Mouse (Mus musculus): ENCODE measurements around the gene Rab33a.

Gene Rab33a

DNA sequence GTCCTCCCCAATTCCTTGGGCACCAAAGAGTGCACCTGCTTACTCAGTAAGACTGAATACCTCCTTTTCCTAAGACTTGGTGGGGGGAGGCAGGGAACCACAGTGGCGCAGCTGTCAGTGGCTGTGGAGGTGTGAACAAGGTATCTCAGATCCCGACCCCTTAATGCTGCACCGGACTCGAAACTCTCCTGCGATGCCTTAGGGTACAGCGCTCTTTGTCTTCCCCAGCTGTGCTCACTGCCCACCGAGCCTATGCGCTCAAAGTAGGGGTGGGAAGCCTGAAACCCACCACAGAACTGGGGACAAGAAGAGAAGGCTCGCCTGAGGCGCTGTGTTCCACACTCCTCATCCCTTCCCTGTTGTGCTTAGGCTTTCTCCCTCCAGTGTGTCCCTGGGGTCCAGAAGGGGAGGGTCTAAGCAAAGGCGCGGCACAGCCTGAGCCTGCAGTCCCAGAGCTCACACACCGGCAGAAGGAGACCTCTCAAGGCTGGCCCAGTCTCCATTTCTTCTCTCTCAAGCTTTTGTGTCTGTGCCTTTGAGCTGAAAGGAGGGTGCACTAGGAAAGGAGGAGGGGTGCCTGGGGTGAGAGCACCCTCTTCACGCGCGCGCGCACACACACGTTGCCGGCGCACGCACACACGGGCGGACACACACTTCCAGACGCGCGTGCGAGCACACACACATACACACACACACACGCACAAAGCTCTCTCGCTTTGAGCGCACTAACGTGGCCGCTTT lies at the start of gene Rab33a:
TSS of gene Rab33a (plus strand) at position 478 of the 741 bp plus-strand sequence.
- no peak for DNase-seq (ENCODE audit: low read depth, low spot score)

DNA sequence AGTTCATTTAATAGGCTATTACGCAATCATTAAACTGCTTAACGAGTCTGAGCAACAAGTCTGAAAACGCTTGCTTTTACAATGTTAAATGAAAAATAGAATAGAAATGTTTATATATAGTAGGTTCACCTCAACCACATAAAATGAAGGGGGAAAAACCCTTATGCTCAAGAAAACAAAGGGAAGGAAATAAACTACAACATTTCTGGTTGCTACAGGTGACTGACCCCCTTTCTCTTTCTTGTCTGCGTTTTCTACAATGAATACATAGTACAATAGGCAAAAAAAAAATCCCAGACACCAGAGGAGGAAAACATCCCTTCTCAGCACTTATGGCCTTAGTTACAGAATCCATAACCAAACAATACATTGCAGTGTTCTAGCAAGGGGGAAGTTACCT lies 38.0 kb upstream of the Rab33a start:
- no peak for DNase-seq (ENCODE audit: low read depth, low spot score)

DNA sequence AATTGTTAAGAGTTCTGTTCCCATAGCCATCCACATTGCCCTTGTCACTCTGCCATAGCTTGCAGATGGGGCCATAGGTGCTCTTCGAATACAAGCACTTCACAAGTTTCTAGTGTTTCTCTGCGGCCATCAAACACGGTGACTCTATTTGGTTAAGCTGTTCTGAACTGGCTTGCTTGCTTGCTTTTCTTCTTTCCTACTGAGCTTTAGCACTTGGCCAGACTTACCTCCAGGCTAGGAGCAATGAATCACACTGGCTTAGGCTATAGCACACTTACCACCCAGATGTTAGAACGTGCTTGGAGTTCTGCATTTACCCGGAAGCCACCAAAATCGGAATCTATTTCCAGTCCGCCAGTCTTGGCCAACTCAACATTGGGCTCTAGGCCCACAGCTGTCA lies 37.4 kb upstream of the Rab33a start:
- no peak for DNase-seq (ENCODE audit: low read depth, low spot score)

DNA sequence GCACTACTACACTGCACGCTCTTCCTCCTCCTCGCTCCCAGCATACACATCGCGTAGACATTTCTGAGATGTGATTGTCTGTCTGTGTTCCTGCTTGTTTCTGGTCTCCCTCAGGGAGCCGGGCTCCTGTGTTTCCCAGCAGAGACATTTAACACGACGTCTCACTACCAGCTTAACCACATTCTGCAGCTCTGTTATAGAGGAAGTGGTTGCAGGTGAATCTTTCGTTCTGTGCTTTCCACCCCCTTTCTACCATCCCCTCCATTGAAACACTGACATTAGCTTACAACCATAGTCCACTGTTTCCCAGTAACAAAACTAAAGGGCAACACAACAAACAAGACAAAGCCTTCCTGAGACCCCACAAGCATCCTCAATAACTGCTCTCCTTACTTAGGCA lies 25.3 kb upstream of the Rab33a start:
- no peak for DNase-seq (ENCODE audit: low read depth, low spot score)

DNA sequence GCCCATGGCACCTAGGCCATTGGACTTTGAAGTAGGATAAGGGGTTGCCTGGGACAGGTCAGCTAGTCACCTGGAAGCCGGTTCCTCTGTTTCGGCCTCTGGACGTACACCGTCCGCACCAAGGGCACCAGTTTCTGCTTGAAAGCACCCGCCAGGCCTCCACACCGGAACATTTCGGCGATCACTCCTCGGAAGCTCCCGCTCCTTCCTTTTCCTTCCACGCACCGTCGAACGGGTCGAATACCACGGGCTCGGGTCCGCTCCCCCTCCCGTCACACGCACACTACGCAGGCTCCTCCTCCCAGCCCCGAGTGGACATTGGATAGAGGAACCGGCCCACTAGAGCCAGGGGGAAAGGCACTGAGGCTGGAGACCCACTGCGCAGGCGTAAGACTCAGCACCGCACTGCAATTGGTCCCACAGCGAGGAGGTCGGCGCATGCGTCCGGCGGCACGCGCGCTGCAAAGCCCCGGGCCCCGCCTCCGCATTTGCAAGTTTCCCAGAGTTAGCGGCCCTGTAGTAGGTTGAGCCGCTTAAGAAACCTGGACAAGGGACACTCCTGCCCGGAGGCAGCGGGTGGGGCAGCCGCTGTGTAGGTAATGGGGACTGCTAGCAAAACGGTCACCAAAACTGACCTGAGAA lies 5.8 kb upstream of the Rab33a start, which contains the start of gene Aifm1:
TSS of gene Aifm1 (minus strand) at position 398 of the 642 bp plus-strand sequence.
- peak; percentile 71 for DNase-seq (ENCODE audit: low read depth, low spot score)

DNA sequence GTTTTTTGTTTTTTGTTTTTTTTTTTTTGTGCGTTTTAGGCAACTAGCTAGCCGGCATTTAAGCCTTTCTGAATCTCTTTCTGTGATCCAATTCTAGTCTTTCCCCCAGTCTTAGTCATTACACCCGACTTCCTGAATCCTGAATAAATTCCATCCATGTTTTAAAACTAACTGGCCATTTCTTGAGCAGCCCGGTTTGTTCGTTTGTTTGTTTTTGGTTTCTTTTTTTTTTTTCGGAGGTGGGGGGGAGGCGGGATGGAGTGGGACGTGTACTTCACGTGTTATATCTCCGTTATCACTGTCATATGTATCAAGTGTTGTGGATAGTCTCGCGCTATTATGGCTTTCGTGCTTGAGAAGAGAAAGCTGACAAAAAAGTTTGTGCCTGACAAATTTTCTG lies 5.3 kb upstream of the Rab33a start:
- DNase-seq (ENCODE audit: low read depth, low spot score): no peak

DNA sequence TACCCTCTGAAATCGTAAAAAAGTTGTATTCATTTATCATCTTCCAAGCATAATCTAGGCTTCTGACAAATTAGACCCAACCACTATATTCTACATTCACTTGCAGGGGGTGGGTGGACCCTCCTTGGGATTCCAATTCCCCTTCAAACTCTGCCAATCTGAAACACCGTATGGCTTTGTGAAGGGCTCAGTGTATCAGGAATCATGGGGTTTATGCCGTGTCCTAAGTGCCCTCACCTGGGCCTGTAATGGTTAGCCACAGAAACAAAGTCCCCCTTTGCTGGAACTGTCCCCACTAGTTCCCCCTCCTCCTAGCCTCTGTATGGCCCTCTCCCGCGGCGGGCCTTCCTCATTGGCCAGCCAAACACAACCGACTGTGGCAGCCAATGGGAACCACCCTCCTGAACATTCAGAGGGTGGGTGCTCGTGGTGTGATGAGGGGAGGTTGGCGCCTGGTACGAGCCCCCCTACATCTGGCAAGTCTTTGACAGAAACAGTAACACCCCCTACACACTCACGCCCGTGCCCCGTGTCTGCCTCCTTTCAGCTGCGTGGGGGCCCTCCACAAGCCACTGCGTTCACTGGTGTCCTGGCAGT lies 776 bp upstream of the Rab33a start:
- DNase-seq (ENCODE audit: low read depth, low spot score): no peak

DNA sequence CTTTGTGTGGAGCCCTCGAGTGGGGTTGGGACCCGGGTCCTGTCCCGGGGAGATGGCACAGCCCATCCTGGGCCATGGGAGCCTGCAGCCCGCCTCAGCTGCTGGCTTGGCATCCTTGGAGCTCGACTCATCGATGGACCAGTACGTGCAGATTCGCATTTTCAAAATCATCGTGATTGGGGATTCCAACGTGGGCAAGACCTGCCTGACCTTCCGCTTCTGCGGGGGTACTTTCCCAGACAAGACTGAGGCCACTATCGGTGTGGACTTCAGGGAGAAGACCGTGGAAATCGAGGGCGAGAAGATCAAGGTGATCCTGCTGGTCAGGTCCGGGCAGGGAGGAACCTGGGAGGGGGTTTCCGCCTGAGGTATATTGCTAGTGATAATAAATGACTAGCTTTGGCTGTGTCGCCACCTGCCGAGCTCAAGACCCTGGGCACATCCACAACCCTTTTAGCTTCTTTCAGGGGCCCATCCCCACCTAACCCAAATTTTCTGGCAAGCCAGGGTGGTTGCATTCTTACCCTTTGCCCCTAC lies 532 bp downstream of the Rab33a start:
- DNase-seq (ENCODE audit: low read depth, low spot score): no peak

DNA sequence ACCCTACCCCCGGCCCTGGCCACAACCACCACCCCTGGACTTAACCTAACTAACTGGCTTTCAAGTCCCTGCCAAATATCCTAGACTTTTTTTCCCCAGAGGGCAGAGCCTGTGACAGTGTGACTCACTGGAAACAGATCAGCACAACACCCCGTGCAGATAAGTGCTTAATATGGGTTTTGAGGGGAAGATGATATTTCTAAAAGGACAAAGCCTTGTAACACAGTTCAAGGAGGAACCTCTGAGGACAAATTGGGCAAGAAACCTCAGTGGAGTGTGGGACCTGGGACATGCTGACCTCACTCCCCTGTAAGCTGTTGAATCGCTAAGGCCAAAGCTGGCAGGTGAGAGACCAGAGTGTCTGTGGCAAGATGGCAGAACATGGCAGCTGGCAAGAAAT lies 2.6 kb downstream of the Rab33a start:
- no peak for DNase-seq (ENCODE audit: low read depth, low spot score)

DNA sequence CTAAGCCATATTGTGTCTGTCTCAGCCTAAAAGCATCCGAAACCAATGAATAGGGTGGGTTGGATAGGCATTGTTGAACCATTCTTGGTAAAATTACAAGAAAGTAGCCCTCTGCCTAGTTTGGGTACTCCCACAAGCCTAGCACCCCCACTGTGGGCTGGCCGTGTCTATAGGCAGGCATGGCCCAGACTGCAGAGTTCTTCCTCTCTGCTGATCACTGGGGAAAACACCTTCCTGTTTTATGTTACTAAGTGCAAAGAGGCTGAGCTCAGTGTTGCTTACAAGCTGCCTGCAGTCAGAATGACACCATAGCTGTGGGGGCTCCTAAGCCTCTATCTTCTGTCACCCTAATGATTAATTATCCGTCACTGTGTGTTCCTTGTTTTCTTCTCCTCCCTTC lies 4.4 kb downstream of the Rab33a start:
- DNase-seq (ENCODE audit: low read depth, low spot score): no peak

DNA sequence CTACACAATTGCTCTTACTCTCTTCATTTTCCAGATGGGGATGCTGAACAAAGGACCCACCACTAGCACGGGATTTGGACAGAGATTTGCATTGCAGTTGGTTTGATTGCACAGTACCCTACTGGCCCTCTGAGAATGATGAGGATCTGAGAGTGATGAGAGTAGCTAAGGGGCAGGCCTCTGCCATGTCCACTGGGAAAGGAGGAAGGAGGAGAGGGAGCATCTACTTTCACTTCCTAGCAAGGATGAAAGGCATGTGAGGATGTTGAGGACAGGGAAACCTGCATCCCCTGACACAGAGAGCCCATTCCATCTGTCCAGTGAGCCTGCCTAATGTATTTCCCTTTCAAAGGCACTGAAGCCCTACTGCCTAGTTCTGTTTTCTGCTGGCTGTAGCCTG lies 6.2 kb downstream of the Rab33a start:
- no peak for DNase-seq (ENCODE audit: low read depth, low spot score)

DNA sequence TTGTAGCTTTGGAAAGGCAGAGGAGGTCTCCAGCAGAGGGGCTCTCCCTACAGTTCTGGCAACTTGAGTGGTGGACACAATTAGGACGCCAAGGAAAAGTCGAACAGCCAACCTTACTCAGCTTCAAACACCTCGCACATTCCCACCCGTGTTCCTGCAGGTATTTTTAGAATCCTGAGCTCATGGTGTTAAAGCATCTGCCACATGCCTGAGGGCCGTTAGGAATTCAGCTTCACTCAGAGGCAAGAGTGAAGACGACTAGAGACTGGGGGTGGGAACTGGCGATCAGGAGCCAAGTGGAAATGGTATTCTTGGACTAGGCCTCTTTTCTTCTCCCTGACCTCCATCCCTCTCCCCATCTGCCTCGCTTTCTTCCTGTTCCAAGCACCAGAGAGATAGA lies 6.8 kb downstream of the Rab33a start:
- DNase-seq (ENCODE audit: low read depth, low spot score): no peak

DNA sequence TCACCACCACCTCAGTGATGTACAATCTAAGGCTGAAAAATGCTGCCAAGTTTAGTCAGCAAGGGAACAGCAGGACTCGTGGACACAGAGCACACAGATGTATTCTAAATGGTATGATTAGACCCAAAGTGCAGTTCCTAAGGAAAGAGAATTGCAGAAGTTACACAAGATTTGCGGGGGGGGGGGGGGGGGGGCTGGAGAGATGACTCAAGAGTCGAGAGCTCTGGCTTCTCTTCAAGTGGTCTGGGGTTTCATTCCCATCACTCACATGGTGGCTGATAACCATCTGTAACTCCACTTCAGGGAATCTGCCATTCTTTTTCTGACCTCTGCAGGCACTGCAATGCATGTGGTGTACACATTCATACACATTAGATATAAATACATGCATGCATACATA lies 7.3 kb downstream of the Rab33a start:
- DNase-seq (ENCODE audit: low read depth, low spot score): no peak

DNA sequence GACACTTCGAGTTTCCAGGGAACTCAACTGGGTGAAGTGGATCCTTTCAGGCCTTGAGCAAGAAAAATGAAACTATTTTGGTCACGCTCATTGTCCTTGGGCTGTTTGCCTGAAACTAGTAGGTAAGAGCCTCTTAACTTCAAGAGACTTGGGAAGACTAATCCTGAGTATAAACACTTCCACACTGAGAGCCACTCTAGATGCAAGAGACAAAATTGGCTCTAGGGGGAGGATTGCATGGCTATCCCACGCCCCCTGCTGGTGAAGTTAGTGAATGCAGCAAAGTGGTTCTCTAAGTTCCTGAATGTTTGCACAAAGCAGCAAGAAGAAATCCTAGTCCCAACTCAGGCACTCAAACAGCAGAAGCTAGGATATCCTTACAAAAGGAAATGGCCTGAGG lies 13.1 kb downstream of the Rab33a start:
- DNase-seq (ENCODE audit: low read depth, low spot score): no peak

All from WW6 (cell line).